Mouse (Mus musculus) spleen, adult 2 months (tissue): ENCODE results near the gene Ap2a2. TPM values are rescaled to one million over a fixed set of nuclear protein-coding genes. Genes with fewer than 3 reads are reported as not detected.

Experiments used
- DNase-seq, 2 experiments: peaks; one replicate each; pipeline versions ENCODE4 v3.0.0 to v3.0.0-alpha.2; 2012 to 2021; ENCODE audit warnings: low spot score in 2 of 2, low read depth in 1 of 2
- H3K27ac ChIP-seq: fragments of 200-500 bp; 2 replicates; pipeline ENCODE4 v1.5.1; 2012; ENCODE audit warnings: low read length, inconsistent platforms; ENCODE audit not compliant: insufficient read depth
- H3K27me3 ChIP-seq: fragments of 200-500 bp; 2 replicates; pipeline ENCODE4 v1.6.1; 2012; ENCODE audit warnings: mild to moderate bottlenecking, moderate library complexity, low read length, inconsistent platforms; ENCODE audit not compliant: control insufficient read depth, insufficient read depth
- H3K36me3 ChIP-seq: fragments of 200-500 bp; 2 replicates; pipeline ENCODE4 v1.6.1; 2012; ENCODE audit warnings: mild to moderate bottlenecking, low read length, inconsistent platforms; ENCODE audit not compliant: control insufficient read depth, insufficient read depth
- H3K4me1 ChIP-seq: fragments of 200-500 bp; 2 replicates; pipeline ENCODE4 v1.6.1; 2011; ENCODE audit warnings: inconsistent platforms; ENCODE audit not compliant: control insufficient read depth, insufficient read depth, insufficient read length
- H3K4me3 ChIP-seq: fragments of 200-500 bp; 2 replicates; pipeline ENCODE4 v1.5.1; 2011; ENCODE audit warnings: mild to moderate bottlenecking, inconsistent platforms; ENCODE audit not compliant: insufficient read depth, insufficient read length; ENCODE audit errors: extremely low read depth
- CTCF ChIP-seq: fragments of 200-500 bp; IDR thresholded peaks from 2 replicates; pipeline ENCODE4 v1.5.1; 2011; ENCODE audit warnings: mild to moderate bottlenecking, inconsistent platforms; ENCODE audit not compliant: insufficient read depth, insufficient read length, insufficient replicate concordance; ENCODE audit errors: extremely low read depth
- POLR2A ChIP-seq: fragments of 200-500 bp; IDR thresholded peaks from 2 replicates; pipeline ENCODE4 v1.6.1; 2011; ENCODE audit warnings: low read depth, low read length, inconsistent platforms
- WGBS: fragments of 180-500 bp; shearing (Covaris S2); methylation state at CpG from one replicate; pipeline ENCODE4 v1.1.7; 2018; 5-methylcytosine and 5-hydroxymethylcytosine counted together
- polyA plus RNA-seq: library from polyadenylated mRNA; depleted of rRNA; stranded (reverse); fragments of >200 nt; gene quantifications from 2 replicates; pipeline ENCODE4 v1.2.3, GENCODE M21; 2012; rRNA removed

The Ap2a2 gene
- 26.3 and 28.9 TPM in 2 replicates for polyA plus RNA-seq

GRCm38 (mm10) chr7:141561682-141562391 is at the start of gene Ap2a2:
TSS of gene Ap2a2 (plus strand) at chr7:141562173.
- TF ChIP-seq POLR2A (peak; percentile 58), CTCF (no peak)
- DNase-seq = peak; percentile 75 to 77
- peaks cover 6% of the 10 kb centered on the region for H3K4me1 ChIP-seq
- H3K4me3 ChIP-seq = peak within 1 kb of the TSS; percentile 77
- H3K36me3 ChIP-seq = no peaks in the 10 kb centered on the region
- WGBS = under 1% methylated on average over 71 of the region's 72 CpGs
- H3K27ac ChIP-seq = peak within 1 kb of the TSS; percentile 45; the same call in 1 of the 2 replicates
- no peaks in the 10 kb centered on the region for H3K27me3 ChIP-seq

- Histone ChIP-seq H3K36me3 (peaks cover 3% of the 10 kb centered on the region; the same call in 1 of the 2 replicates), H3K4me1 (no peaks in the 10 kb centered on the region), H3K4me3 (no peak overlapping the region), H3K27me3 (no peaks in the 10 kb centered on the region), H3K27ac (no peak overlapping the region)
- TF ChIP-seq CTCF (no peak), POLR2A (no peak)
- no peak for DNase-seq
- 85% methylated on average over 4 of the region's 4 CpGs for WGBS
These were observed 44.3 kb upstream of the Ap2a2 start for GRCm38 (mm10) chr7:141517638-141518037.

GRCm38 (mm10) chr7:141518296-141518695 is 43.7 kb upstream of the Ap2a2 start:
- Histone ChIP-seq H3K36me3 (peaks cover 3% of the 10 kb centered on the region; the same call in 1 of the 2 replicates), H3K4me3 (no peak overlapping the region), H3K27me3 (no peaks in the 10 kb centered on the region), H3K4me1 (no peaks in the 10 kb centered on the region), H3K27ac (no peak overlapping the region)
- DNase-seq = no peak
- TF ChIP-seq CTCF (no peak), POLR2A (no peak)
- WGBS = 97% methylated on average over 5 of the region's 5 CpGs

GRCm38 (mm10) chr7:141518926-141519325 is 43.0 kb upstream of the Ap2a2 start:
- Histone ChIP-seq H3K36me3 (peaks cover 3% of the 10 kb centered on the region; the same call in 1 of the 2 replicates), H3K4me1 (no peaks in the 10 kb centered on the region), H3K27me3 (no peaks in the 10 kb centered on the region), H3K4me3 (no peak overlapping the region), H3K27ac (no peak overlapping the region)
- no peak for DNase-seq
- WGBS = 91% methylated on average over 3 of the region's 3 CpGs
- TF ChIP-seq CTCF (no peak), POLR2A (no peak)

- Histone ChIP-seq H3K4me1 (no peaks in the 10 kb centered on the region), H3K27ac (no peak overlapping the region), H3K36me3 (peaks cover 3% of the 10 kb centered on the region; the same call in 1 of the 2 replicates), H3K27me3 (no peaks in the 10 kb centered on the region), H3K4me3 (no peak overlapping the region)
- TF ChIP-seq POLR2A (no peak), CTCF (no peak)
- DNase-seq = no peak
- WGBS = 87% methylated on average over 1 of the region's 1 CpGs
These were observed 42.2 kb upstream of the Ap2a2 start for GRCm38 (mm10) chr7:141519795-141520194.

GRCm38 (mm10) chr7:141523007-141523406 is 39.0 kb upstream of the Ap2a2 start:
- H3K27ac ChIP-seq = no peak overlapping the region
- no peak for DNase-seq
- 36% methylated on average over 3 of the region's 4 CpGs for WGBS
- TF ChIP-seq POLR2A (no peak), CTCF (no peak)
- H3K36me3 ChIP-seq = peaks cover 9% of the 10 kb centered on the region; the same call in 1 of the 2 replicates
- no peaks in the 10 kb centered on the region for H3K4me1 ChIP-seq
- H3K4me3 ChIP-seq = no peak overlapping the region
- no peaks in the 10 kb centered on the region for H3K27me3 ChIP-seq

- no peak for DNase-seq
- TF ChIP-seq POLR2A (no peak), CTCF (no peak)
- WGBS = 94% methylated on average over 4 of the region's 4 CpGs
- Histone ChIP-seq H3K27ac (no peak overlapping the region), H3K4me1 (no peaks in the 10 kb centered on the region), H3K4me3 (no peak overlapping the region), H3K36me3 (peaks cover 8% of the 10 kb centered on the region; the same call in 1 of the 2 replicates), H3K27me3 (no peaks in the 10 kb centered on the region)
These were observed 37.7 kb upstream of the Ap2a2 start for GRCm38 (mm10) chr7:141524271-141524670.
